Mouse (Mus musculus): ENCODE results near the gene Rpp14. TPM values are rescaled to one million over a fixed set of nuclear protein-coding genes. Genes with fewer than 3 reads are reported as not detected.

The Rpp14 gene
- polyA plus RNA-seq, 1 experiment = 7.2 TPM

DNA sequence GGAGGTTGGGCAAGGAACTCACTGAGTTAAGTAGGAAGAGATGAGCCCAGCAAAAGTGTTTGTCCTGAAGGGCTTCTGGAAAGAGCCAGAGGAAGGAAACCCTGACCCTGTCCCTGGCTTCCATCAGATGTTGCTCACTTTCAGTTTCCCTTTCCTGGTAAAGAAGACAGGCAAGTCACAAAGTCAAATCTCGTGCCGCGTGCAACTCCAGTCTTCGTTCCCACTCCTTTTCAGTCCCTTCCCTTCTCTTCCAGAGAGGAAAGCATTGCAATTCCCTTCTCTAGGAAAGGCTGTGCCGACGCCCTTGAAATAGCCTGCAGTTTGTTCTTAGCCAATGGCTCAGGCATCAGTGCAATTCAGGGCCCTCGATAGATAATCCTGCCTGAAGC, 15.4 kb downstream of the Rpp14 start:
- H3K36me3 ChIP-seq (ENCODE audit: control insufficient read depth, insufficient read depth, low read length) = no peaks in the 10 kb centered on the region
- H3K27me3 ChIP-seq (ENCODE audit: control insufficient read depth, insufficient read depth, low read length) = no peaks in the 10 kb centered on the region
- no peak for TF ChIP-seq CTCF (IDR thresholded peaks at IDR 0.05; ENCODE audit: borderline replicate concordance, control insufficient read depth, extremely low read depth, insufficient read depth, low read length, poor library complexity)
- no peak for TF ChIP-seq POLR2A (IDR thresholded peaks at IDR 0.05; ENCODE audit: control insufficient read depth, extremely low read depth, insufficient read depth, low read length, poor library complexity)
- DNase-seq = no peak
- WGBS = 32% methylated on average over 7 of the region's 7 CpGs
- no peak overlapping the region for H3K4me3 ChIP-seq (ENCODE audit: control insufficient read depth, insufficient read depth, low read length)
- no peak overlapping the region for H3K27ac ChIP-seq (ENCODE audit: control insufficient read depth, insufficient read depth, low read length)
- peaks cover 17% of the 10 kb centered on the region for H3K4me1 ChIP-seq (replicated peaks; ENCODE audit: control insufficient read depth, insufficient read depth, low read length)

DNA sequence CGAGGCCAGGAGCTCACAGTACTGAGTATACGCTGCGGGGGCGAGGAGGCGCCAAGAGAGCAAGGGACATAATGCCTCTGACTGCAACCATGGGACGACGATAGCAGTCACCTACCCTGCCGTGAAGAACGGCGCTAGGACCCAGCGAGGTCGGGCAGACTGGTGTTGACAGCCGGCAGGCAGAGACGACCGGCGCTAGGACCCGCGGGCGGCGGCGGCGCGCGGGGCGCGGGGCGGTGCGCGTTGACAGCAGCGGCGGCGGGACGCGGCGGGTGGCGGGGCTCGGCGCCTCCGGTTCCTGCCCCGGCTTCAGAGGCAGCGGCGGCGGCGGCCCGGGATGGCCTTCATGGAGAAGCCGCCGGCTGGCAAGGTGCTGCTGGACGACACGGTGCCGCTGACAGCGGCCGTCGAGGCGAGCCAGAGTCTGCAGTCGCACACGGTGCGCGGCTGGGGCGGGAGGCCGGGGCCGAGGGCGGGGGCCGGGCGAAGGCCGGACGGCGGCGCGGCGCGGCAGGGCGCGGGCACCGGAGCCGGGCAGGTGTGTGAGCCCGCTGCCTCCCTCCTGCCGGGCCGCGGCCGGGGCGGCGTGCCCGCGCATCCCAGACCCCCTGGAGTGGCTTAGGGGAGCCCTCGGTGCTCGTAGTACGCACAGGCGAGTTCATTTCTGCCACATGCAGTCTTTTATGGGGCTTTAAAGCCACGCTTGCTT, 18.0 kb downstream of the Rpp14 start, which contains the start of gene Pxk:
TSS of gene Pxk (plus strand) at position 234 of the 709 bp plus-strand sequence.
- Histone ChIP-seq H3K27ac (ENCODE audit: control insufficient read depth, insufficient read depth, low read length) (no peak within 1 kb of the TSS), H3K4me1 (replicated peaks; ENCODE audit: control insufficient read depth, insufficient read depth, low read length) (peaks cover 17% of the 10 kb centered on the region), H3K27me3 (ENCODE audit: control insufficient read depth, insufficient read depth, low read length) (no peaks in the 10 kb centered on the region), H3K4me3 (ENCODE audit: control insufficient read depth, insufficient read depth, low read length) (peak within 1 kb of the TSS; percentile 71), H3K36me3 (ENCODE audit: control insufficient read depth, insufficient read depth, low read length) (no peaks in the 10 kb centered on the region)
- TF ChIP-seq POLR2A (IDR thresholded peaks at IDR 0.05; ENCODE audit: control insufficient read depth, extremely low read depth, insufficient read depth, low read length, poor library complexity) = no peak
- TF ChIP-seq CTCF (IDR thresholded peaks at IDR 0.05; ENCODE audit: borderline replicate concordance, control insufficient read depth, extremely low read depth, insufficient read depth, low read length, poor library complexity) = peak; percentile 50; the same call in 1 of the 2 replicates
- WGBS = under 1% methylated on average over 89 of the region's 89 CpGs
- peak; percentile 96 for DNase-seq

DNA sequence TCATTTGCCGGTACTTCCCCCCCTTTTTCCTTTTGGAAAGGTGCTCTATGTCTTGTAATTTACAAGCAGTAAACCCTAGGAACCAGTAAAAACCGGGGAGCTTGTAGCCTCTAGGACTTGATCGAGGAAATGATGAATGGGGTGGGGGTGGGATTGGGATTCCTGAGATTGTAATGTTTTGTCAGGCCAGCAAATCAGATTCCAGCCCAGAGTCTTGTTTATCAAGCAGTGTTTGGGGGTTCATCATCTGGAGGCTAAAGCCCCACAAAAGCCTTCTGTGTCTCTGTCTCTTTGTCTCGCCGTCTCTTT, 18.5 kb downstream of the Rpp14 start:
- WGBS = 3% methylated on average over 5 of the region's 5 CpGs
- Histone ChIP-seq H3K36me3 (ENCODE audit: control insufficient read depth, insufficient read depth, low read length) (no peaks in the 10 kb centered on the region), H3K27ac (ENCODE audit: control insufficient read depth, insufficient read depth, low read length) (no peak overlapping the region), H3K4me1 (replicated peaks; ENCODE audit: control insufficient read depth, insufficient read depth, low read length) (peaks cover 17% of the 10 kb centered on the region), H3K27me3 (ENCODE audit: control insufficient read depth, insufficient read depth, low read length) (no peaks in the 10 kb centered on the region), H3K4me3 (ENCODE audit: control insufficient read depth, insufficient read depth, low read length) (peak overlapping the region; percentile 71)
- TF ChIP-seq CTCF (IDR thresholded peaks at IDR 0.05; ENCODE audit: borderline replicate concordance, control insufficient read depth, extremely low read depth, insufficient read depth, low read length, poor library complexity) = no peak
- no peak for TF ChIP-seq POLR2A (IDR thresholded peaks at IDR 0.05; ENCODE audit: control insufficient read depth, extremely low read depth, insufficient read depth, low read length, poor library complexity)
- DNase-seq = no peak

DNA sequence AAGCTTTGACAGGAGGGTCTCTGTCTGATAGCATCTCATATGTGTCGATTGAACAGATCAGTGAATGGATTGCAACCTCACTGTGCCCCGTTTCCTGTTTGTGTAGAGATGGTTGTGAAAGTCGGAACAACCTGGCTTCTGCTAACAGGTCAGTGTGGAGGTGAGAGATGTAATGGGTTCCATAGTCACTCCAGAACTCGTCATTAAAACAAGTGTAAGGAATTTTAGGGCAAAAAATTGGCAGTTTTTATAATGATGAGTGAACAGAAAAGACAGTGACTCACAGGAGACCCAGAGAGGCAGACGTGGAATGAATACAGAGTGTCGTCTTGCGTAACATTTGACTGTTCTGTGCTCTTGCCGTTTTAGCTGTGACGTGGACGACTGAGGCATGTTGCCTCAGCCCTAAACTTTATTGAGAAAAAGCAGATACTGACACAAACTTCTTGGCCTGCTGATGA, 19.4 kb downstream of the Rpp14 start:
- no peaks in the 10 kb centered on the region for H3K27me3 ChIP-seq (ENCODE audit: control insufficient read depth, insufficient read depth, low read length)
- no peak overlapping the region for H3K27ac ChIP-seq (ENCODE audit: control insufficient read depth, insufficient read depth, low read length)
- DNase-seq = no peak
- no peaks in the 10 kb centered on the region for H3K36me3 ChIP-seq (ENCODE audit: control insufficient read depth, insufficient read depth, low read length)
- no peak overlapping the region for H3K4me3 ChIP-seq (ENCODE audit: control insufficient read depth, insufficient read depth, low read length)
- peaks cover 17% of the 10 kb centered on the region for H3K4me1 ChIP-seq (replicated peaks; ENCODE audit: control insufficient read depth, insufficient read depth, low read length)
- TF ChIP-seq CTCF (IDR thresholded peaks at IDR 0.05; ENCODE audit: borderline replicate concordance, control insufficient read depth, extremely low read depth, insufficient read depth, low read length, poor library complexity) = no peak
- no peak for TF ChIP-seq POLR2A (IDR thresholded peaks at IDR 0.05; ENCODE audit: control insufficient read depth, extremely low read depth, insufficient read depth, low read length, poor library complexity)
- WGBS = 38% methylated on average over 10 of the region's 10 CpGs

DNA sequence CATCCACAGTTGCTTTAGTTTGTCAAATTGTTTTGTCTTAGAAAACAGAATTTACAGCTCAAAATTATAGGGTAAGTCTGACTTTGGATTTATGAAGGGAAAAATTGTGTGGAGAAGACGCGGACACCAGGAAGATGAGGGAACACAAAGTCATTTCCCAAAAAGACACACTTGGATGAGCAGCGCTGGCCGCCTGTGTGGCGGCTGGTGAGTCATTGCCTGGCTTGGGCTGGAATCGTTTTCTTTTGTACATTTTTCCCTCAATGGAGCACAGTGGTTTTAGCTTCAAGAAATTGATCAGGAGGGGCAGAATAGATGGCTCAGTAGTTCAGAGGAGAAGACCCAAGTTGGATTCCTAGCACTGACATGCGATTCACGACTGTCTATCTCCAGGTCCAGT, 21.7 kb downstream of the Rpp14 start:
- TF ChIP-seq CTCF (IDR thresholded peaks at IDR 0.05; ENCODE audit: borderline replicate concordance, control insufficient read depth, extremely low read depth, insufficient read depth, low read length, poor library complexity) (no peak), POLR2A (IDR thresholded peaks at IDR 0.05; ENCODE audit: control insufficient read depth, extremely low read depth, insufficient read depth, low read length, poor library complexity) (no peak)
- WGBS = 97% methylated on average over 8 of the region's 8 CpGs
- H3K4me1 ChIP-seq (replicated peaks; ENCODE audit: control insufficient read depth, insufficient read depth, low read length) = peaks cover 11% of the 10 kb centered on the region
- H3K27me3 ChIP-seq (ENCODE audit: control insufficient read depth, insufficient read depth, low read length) = no peaks in the 10 kb centered on the region
- H3K27ac ChIP-seq (ENCODE audit: control insufficient read depth, insufficient read depth, low read length) = no peak overlapping the region
- DNase-seq = no peak
- no peak overlapping the region for H3K4me3 ChIP-seq (ENCODE audit: control insufficient read depth, insufficient read depth, low read length)
- H3K36me3 ChIP-seq (ENCODE audit: control insufficient read depth, insufficient read depth, low read length) = no peaks in the 10 kb centered on the region

DNA sequence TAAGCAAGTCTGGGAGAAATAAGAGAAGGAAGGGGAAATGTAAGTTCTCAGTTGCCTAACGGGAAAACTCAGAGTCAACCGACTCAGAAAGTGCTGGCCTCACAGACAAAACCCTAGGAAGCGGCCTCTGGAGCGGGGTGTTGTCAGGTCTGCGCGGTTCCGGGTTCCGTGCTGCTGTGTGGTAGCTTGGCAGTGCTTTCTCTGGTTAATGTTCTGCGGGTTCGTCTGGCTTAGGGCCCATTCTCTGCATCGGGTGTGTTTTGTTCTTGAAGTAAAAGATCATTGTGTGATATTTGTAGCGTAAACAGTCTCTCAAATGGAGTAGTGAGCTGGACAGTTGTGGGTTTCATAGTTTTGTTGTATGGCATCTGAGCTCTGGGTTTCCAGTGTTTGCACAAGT, 22.5 kb downstream of the Rpp14 start:
- 96% methylated on average over 12 of the region's 12 CpGs for WGBS
- no peaks in the 10 kb centered on the region for H3K27me3 ChIP-seq (ENCODE audit: control insufficient read depth, insufficient read depth, low read length)
- no peak for DNase-seq
- no peaks in the 10 kb centered on the region for H3K36me3 ChIP-seq (ENCODE audit: control insufficient read depth, insufficient read depth, low read length)
- H3K4me3 ChIP-seq (ENCODE audit: control insufficient read depth, insufficient read depth, low read length) = no peak overlapping the region
- no peak for TF ChIP-seq CTCF (IDR thresholded peaks at IDR 0.05; ENCODE audit: borderline replicate concordance, control insufficient read depth, extremely low read depth, insufficient read depth, low read length, poor library complexity)
- TF ChIP-seq POLR2A (IDR thresholded peaks at IDR 0.05; ENCODE audit: control insufficient read depth, extremely low read depth, insufficient read depth, low read length, poor library complexity) = no peak
- peaks cover 11% of the 10 kb centered on the region for H3K4me1 ChIP-seq (replicated peaks; ENCODE audit: control insufficient read depth, insufficient read depth, low read length)
- no peak overlapping the region for H3K27ac ChIP-seq (ENCODE audit: control insufficient read depth, insufficient read depth, low read length)
